Mouse (Mus musculus): ENCODE data around the gene Ptprj. TPM values are rescaled to one million over a fixed set of nuclear protein-coding genes. Genes with fewer than 3 reads are reported as not detected.
"Not testable (repeated sequence)": the region's sequence is repeated elsewhere in the genome, so short reads cannot be mapped to it uniquely, and the experiment has no call there.

Ptprj gene
- total RNA-seq, 2 experiments from 2014 or later = 7.5 to 9.5 TPM

- no peak for DNase-seq
Observed at GRCm38 (mm10) chr2:90478531-90478930, 101.9 kb downstream of the Ptprj start.

GRCm38 (mm10) chr2:90477617-90478016 lies 102.8 kb downstream of the Ptprj start:
- DNase-seq = no peak

- no peak for DNase-seq
Observed at GRCm38 (mm10) chr2:90476792-90477191, 103.7 kb downstream of the Ptprj start.

GRCm38 (mm10) chr2:90476319-90476718 lies 104.1 kb downstream of the Ptprj start:
- DNase-seq = no peak

- DNase-seq = peak; percentile 76
Observed at GRCm38 (mm10) chr2:90474593-90475405, 105.6 kb downstream of the Ptprj start.

GRCm38 (mm10) chr2:90472701-90473100 lies 107.7 kb downstream of the Ptprj start:
- DNase-seq = no peak

- DNase-seq = peak; percentile 27
Observed at GRCm38 (mm10) chr2:90470122-90470521, 110.3 kb downstream of the Ptprj start.

GRCm38 (mm10) chr2:90466480-90466879 lies 114.0 kb downstream of the Ptprj start:
- DNase-seq = no peak

- no peak for DNase-seq
Observed at GRCm38 (mm10) chr2:90463735-90464134, 116.7 kb downstream of the Ptprj start.

GRCm38 (mm10) chr2:90462252-90462651 lies 118.2 kb downstream of the Ptprj start:
- DNase-seq = no peak

GRCm38 (mm10) chr2:90457946-90458345 lies 122.5 kb downstream of the Ptprj start:
- DNase-seq = no peak

- DNase-seq = no peak
Observed at GRCm38 (mm10) chr2:90452380-90452779, 128.1 kb downstream of the Ptprj start.

GRCm38 (mm10) chr2:90448967-90449740 lies 131.3 kb downstream of the Ptprj start:
- DNase-seq = no peak

GRCm38 (mm10) chr2:90443811-90444210 lies 136.6 kb downstream of the Ptprj start:
- no peak for DNase-seq

GRCm38 (mm10) chr2:90441811-90442210 lies 138.6 kb downstream of the Ptprj start:
- DNase-seq = not testable (repeated sequence)

GRCm38 (mm10) chr2:90440169-90440568 lies 140.3 kb downstream of the Ptprj start:
- DNase-seq = not testable (repeated sequence)

GRCm38 (mm10) chr2:90437453-90437852 lies 143.0 kb downstream of the Ptprj start:
- not testable (repeated sequence) for DNase-seq

- DNase-seq = not testable (repeated sequence)
Observed at GRCm38 (mm10) chr2:90429782-90430181, 150.7 kb downstream of the Ptprj start.

GRCm38 (mm10) chr2:90428988-90429717 lies 151.3 kb downstream of the Ptprj start:
- not testable (repeated sequence) for DNase-seq

GRCm38 (mm10) chr2:90424937-90425336 lies 155.5 kb downstream of the Ptprj start:
- DNase-seq = not testable (repeated sequence)

- not testable (repeated sequence) for DNase-seq
Observed at GRCm38 (mm10) chr2:90422282-90422681, 158.2 kb downstream of the Ptprj start.

GRCm38 (mm10) chr2:90414110-90414821 lies 166.2 kb downstream of the Ptprj start:
- DNase-seq = not testable (repeated sequence)
